Mouse (Mus musculus): ENCODE measurements around the gene Atxn2. TPM values are rescaled to one million over a fixed set of nuclear protein-coding genes. Genes with fewer than 3 reads are reported as not detected.

Gene Atxn2
- polyA plus RNA-seq, 1 experiment from 2014 or later = 46.8 TPM

DNA sequence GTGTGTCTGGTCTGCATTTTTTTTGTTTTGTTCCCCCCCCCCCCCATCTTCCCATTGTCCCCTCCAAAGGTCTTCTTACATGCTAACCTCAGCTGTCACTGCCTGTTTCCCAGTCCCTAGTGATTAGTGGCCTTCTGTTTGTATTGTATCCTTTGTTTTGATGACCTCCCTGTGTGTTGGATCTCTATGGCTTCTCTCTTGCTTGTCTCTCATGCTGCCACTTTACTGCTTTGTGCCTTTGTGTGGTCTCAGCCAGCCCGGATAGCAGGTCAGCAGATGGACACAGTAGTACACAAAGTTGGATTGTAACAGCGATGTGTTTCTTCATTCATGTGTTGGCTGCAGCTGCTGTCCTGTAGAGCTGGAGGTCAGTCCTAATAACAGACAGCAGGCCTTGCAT, 46.8 kb downstream of the Atxn2 start:
- H3K36me3 ChIP-seq = peaks cover 87% of the 10 kb centered on the region
- no peak overlapping the region for H3K4me3 ChIP-seq
- no peak for DNase-seq (ENCODE audit: low spot score)
- no peaks in the 10 kb centered on the region for H3K27me3 ChIP-seq (ENCODE audit: insufficient read depth, poor library complexity, severe bottlenecking)
- 85% methylated on average over 2 of the region's 2 CpGs for WGBS
- H3K4me1 ChIP-seq = no peaks in the 10 kb centered on the region
- no peak overlapping the region for H3K27ac ChIP-seq
- no peaks in the 10 kb centered on the region for H3K9me3 ChIP-seq

DNA sequence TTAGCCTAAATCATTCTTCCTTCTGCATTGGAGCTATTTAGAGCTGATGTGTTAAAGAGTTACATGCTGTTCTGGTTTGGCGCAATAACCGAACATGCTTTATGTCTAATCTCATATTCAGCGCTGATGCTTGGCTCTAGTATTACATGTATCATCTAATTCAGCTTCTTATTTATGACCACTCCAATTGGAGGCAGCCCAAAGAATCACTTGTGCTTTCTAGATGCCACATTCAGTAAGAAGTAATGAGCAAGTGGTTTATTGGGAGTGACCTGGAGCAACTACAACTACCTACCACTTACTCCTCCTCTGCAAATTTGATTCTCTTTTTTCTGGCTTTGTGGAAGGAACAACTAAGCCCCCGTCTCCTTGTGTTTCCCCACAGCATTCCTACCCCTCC, 47.2 kb downstream of the Atxn2 start:
- H3K27me3 ChIP-seq (ENCODE audit: insufficient read depth, poor library complexity, severe bottlenecking) = no peaks in the 10 kb centered on the region
- no peak for DNase-seq (ENCODE audit: low spot score)
- H3K4me1 ChIP-seq = no peaks in the 10 kb centered on the region
- H3K9me3 ChIP-seq = no peaks in the 10 kb centered on the region
- peaks cover 85% of the 10 kb centered on the region for H3K36me3 ChIP-seq
- 95% methylated on average over 4 of the region's 4 CpGs for WGBS
- no peak overlapping the region for H3K27ac ChIP-seq
- H3K4me3 ChIP-seq = no peak overlapping the region

DNA sequence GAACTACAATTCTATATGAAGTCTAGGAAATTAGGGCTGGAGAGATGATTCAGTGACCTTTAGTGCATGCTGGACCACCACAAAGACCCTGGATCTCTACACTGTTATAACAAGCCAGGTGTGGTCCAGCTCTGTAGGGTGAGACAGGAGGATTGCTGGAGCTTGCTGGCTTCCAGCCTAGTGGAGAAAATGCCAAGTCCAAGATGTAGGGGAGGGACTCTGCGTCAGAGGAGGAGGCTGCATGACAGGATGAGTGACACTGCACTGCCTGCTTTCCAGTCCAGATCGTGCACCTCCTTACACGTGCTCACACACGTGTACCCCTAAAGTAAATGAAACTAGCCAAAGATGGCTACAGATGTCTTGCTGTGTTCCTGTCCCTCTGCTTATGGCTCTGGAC, 48.8 kb downstream of the Atxn2 start:
- no peak for DNase-seq (ENCODE audit: low spot score)
- 90% methylated on average over 4 of the region's 4 CpGs for WGBS
- Histone ChIP-seq H3K4me1 (no peaks in the 10 kb centered on the region), H3K4me3 (no peak overlapping the region), H3K27me3 (ENCODE audit: insufficient read depth, poor library complexity, severe bottlenecking) (no peaks in the 10 kb centered on the region), H3K27ac (no peak overlapping the region), H3K9me3 (no peaks in the 10 kb centered on the region), H3K36me3 (peaks cover 78% of the 10 kb centered on the region)

DNA sequence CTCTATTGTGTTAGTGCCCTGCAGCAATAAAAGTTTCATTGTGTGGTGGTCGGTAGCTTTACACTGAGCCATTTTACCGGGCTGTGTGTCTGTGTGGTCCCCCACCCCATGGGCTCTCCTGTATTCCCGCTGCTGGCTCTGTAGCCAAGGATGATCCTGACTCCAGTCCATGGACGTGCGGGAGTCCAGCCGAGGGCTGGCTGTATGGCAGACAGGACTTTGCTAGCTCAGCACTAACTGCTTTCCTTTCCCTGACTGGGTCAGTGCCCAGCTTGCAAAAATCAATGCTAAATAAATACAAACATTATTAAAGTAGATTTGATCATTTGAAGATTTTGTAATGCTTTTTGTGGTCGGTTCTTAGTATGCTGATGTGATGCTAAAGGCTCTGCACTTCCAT, 50.3 kb downstream of the Atxn2 start:
- no peak for DNase-seq (ENCODE audit: low spot score)
- WGBS = 86% methylated on average over 7 of the region's 7 CpGs
- H3K4me1 ChIP-seq = no peaks in the 10 kb centered on the region
- no peaks in the 10 kb centered on the region for H3K9me3 ChIP-seq
- H3K4me3 ChIP-seq = no peak overlapping the region
- no peaks in the 10 kb centered on the region for H3K27me3 ChIP-seq (ENCODE audit: insufficient read depth, poor library complexity, severe bottlenecking)
- no peak overlapping the region for H3K27ac ChIP-seq
- H3K36me3 ChIP-seq = peaks cover 78% of the 10 kb centered on the region

DNA sequence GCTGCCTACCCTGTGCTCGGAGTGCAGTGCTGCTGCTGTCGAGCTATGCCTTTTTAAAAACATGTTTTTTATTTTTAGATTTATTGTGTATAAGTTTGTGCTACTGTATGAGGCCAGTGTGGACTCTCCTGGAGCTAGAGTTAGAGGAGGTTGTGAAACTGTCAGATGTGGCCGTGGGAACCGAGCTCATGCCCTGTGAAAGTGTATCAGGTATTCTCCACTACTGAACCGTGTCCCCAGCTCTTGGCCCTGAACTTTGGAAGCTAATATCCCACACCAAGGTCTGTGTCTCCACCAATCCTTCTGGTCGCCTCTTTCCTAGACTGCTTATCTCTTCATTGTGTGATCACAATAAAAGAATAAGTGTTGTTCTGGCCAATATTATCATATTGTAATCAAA, 51.8 kb downstream of the Atxn2 start:
- 92% methylated on average over 6 of the region's 6 CpGs for WGBS
- Histone ChIP-seq H3K4me1 (no peaks in the 10 kb centered on the region), H3K9me3 (no peaks in the 10 kb centered on the region), H3K27me3 (ENCODE audit: insufficient read depth, poor library complexity, severe bottlenecking) (no peaks in the 10 kb centered on the region), H3K27ac (no peak overlapping the region), H3K36me3 (peaks cover 72% of the 10 kb centered on the region), H3K4me3 (no peak overlapping the region)
- no peak for DNase-seq (ENCODE audit: low spot score)

DNA sequence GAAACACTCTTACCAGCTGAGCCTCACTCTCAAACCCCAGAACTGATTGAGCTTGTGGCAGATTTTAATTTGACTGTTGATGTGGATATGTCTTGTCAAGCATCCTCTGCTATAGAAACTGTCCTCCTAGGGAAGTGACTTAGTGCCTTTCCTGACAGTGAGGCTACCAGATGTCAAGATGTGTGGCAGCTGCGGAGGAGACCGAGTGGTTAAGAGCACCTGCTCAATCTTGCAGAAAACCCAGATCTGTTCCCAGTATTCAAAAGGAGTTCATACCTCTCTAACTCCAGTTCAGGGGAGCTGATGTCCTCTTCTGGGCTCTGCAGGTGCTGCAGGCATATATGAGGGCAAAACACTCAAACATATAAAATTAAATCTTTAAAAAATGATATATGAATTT, 53.9 kb downstream of the Atxn2 start:
- H3K27me3 ChIP-seq (ENCODE audit: insufficient read depth, poor library complexity, severe bottlenecking) = no peaks in the 10 kb centered on the region
- peaks cover 62% of the 10 kb centered on the region for H3K36me3 ChIP-seq
- 85% methylated on average over 2 of the region's 2 CpGs for WGBS

DNA sequence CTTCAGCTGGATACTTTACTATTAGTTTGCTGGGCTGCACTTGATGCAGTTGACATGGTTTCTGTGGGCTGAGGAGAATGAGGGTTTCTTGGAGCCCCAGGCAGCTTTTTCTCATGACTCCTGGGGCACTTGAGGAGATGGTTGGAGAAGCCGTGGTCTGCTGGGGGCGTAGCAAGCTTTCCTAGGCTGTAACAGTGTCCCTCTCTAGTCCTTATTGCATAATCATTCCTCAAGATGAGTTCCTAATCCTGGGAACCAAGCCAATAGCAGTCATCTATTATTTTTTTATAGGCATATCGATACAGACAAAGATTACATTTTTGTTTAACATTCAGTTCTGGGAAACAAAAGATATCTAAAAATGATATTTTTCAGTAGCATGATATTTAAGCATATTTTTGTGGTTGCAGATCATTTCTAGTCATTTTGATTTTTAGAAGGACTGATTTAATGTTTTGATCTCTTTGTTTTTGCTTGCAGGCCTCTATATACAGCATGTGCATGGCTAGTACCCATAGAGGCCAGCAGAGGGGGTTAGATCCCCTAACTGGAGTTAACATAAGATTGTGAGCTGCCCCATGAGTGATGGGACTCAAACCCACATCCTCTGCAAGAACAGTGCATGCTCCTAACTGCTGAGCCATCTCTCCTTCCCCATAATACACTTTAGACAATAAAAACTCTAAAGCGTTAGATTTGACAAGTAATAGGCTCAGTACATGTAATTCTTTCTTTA, 55.1 kb downstream of the Atxn2 start:
- Histone ChIP-seq H3K4me3 (no peak overlapping the region), H3K36me3 (peaks cover 55% of the 10 kb centered on the region), H3K9me3 (no peaks in the 10 kb centered on the region), H3K4me1 (peaks cover 5% of the 10 kb centered on the region; the same call in 1 of the 2 replicates), H3K27ac (no peak overlapping the region), H3K27me3 (ENCODE audit: insufficient read depth, poor library complexity, severe bottlenecking) (no peaks in the 10 kb centered on the region)
- DNase-seq (ENCODE audit: low spot score) = no peak
- 96% methylated on average over 4 of the region's 4 CpGs for WGBS

More for the DNA sequence above, 53.9 kb downstream of the Atxn2 start:
- H3K4me1 ChIP-seq = peaks cover 5% of the 10 kb centered on the region; the same call in 1 of the 2 replicates
- H3K27ac ChIP-seq = no peak overlapping the region
- no peak for DNase-seq (ENCODE audit: low spot score)
- H3K4me3 ChIP-seq = no peak overlapping the region
- H3K9me3 ChIP-seq = no peaks in the 10 kb centered on the region

DNA sequence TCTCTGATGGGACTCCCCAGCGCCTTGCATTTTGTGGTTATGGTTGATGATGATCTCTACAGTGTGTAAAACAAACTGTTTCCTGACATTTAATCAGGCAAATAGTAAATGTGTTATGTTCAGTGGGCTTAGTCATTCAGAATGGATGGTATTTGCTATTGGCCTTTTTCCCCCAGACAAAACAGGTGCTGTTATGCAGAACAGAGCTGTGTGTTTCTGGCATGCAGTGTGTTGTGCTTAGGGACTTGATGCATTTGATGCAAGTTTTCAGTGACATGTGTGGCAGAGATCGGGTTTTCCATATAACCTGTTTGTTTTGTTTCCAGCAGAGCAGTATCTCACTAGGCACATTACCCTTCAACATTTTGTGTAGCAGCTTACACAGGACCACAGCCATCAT, 56.4 kb downstream of the Atxn2 start:
- peaks cover 5% of the 10 kb centered on the region; the same call in 1 of the 2 replicates for H3K4me1 ChIP-seq
- H3K4me3 ChIP-seq = no peak overlapping the region
- peaks cover 59% of the 10 kb centered on the region for H3K36me3 ChIP-seq
- H3K27ac ChIP-seq = no peak overlapping the region
- 81% methylated on average over 2 of the region's 2 CpGs for WGBS
- no peak for DNase-seq (ENCODE audit: low spot score)
- H3K9me3 ChIP-seq = no peaks in the 10 kb centered on the region
- H3K27me3 ChIP-seq (ENCODE audit: insufficient read depth, poor library complexity, severe bottlenecking) = no peaks in the 10 kb centered on the region

DNA sequence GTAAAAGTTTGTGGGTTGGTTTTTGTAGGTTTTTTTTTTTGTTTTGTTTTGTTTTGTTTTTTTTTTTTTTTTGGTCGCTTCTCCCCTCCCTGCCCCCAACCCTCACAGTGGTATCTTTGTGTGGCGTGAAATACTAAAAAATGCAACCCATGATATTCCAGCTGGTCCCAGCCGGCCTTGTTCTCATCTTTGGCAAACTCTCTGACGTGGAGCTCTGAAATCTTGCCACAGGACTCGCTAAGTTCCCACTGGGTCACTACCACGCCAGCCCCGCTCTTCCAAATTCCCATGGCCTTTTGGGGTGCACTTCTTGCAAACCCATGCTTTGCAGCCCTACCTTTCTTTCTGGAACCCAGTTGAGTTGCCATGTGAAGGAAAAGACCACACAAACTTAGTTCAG, 58.7 kb downstream of the Atxn2 start:
- WGBS = 90% methylated on average over 7 of the region's 7 CpGs
- Histone ChIP-seq H3K27ac (no peak overlapping the region), H3K4me1 (peaks cover 5% of the 10 kb centered on the region; the same call in 1 of the 2 replicates), H3K27me3 (ENCODE audit: insufficient read depth, poor library complexity, severe bottlenecking) (no peaks in the 10 kb centered on the region), H3K4me3 (no peak overlapping the region), H3K36me3 (peaks cover 72% of the 10 kb centered on the region), H3K9me3 (no peaks in the 10 kb centered on the region)
- no peak for DNase-seq (ENCODE audit: low spot score)

DNA sequence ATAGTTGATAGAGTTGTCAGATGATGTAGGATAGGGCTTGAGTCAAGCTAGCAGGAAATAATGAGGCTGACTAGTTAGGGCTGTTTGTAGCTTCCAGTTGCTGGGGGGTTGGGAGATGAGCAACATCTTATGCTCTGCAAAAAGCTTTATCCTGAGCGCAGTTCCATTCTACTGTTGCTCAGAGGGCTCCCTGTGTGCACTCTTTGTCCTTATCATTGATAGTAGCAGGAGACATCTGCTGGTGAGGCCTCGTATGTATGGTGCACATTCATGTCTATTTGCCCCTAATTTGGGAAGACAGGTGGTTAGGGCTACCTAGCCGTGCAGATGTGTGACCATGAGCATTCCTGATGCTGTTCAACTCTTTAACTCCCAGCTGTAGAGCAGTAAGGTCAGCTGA, 60.5 kb downstream of the Atxn2 start:
- Histone ChIP-seq H3K36me3 (peaks cover 74% of the 10 kb centered on the region), H3K4me1 (peaks cover 5% of the 10 kb centered on the region; the same call in 1 of the 2 replicates), H3K9me3 (no peaks in the 10 kb centered on the region), H3K27me3 (ENCODE audit: insufficient read depth, poor library complexity, severe bottlenecking) (no peaks in the 10 kb centered on the region), H3K4me3 (no peak overlapping the region), H3K27ac (no peak overlapping the region)
- 90% methylated on average over 3 of the region's 3 CpGs for WGBS
- no peak for DNase-seq (ENCODE audit: low spot score)

DNA sequence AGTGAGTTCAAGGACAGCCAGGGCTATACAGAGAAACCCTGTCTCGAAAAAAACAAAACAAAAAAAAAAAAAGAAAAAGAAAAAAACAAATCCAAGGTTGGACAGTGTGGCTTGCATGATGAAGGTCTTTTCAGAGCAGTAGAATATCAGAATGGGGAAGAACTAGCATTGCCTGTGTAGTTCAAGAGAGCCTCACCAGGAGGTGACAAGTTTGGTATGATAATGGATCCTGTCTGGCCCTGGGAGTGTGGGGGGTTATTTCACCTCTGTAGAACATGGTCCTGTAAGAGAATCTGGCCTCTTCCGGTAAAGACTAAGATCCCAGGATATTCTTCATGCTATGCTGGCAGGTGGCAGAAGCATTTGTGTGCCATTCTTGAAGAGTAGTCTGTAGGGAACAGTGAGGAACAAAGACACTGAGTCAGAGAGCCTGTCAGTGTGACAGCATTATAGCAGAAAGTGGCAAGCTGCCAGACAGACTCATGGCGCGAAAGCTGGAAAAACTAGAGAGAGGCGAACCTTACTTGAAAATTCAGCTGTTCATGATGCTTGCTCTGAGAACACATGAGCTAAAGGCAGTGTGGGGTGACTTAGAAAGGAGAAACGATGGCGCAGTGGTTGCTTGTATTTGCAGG, 67.5 kb downstream of the Atxn2 start:
- 90% methylated on average over 7 of the region's 7 CpGs for WGBS
- peaks cover 90% of the 10 kb centered on the region for H3K36me3 ChIP-seq

DNA sequence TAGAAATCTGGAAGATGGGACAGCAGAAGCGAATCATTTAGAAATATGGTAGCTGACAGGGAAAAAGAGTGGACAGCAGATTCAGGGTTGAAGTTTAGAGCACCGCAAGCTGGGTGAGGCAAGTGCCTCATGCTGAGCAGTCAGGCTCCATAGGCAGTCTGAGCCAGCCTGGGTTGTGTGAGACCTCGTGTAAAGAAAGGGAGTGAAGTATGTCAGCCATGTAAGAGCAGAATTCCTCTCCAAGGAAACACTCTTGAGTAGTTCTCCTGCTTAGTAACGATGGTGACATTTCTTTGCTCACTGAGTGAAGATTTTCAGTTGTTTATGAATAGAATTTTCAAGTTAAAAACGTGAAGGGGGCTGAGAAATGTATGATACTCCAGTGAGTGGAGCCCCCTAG, 69.0 kb downstream of the Atxn2 start:
- Histone ChIP-seq H3K4me3 (no peak overlapping the region), H3K27ac (no peak overlapping the region), H3K27me3 (ENCODE audit: insufficient read depth, poor library complexity, severe bottlenecking) (no peaks in the 10 kb centered on the region), H3K9me3 (no peaks in the 10 kb centered on the region), H3K36me3 (peaks cover 89% of the 10 kb centered on the region), H3K4me1 (no peaks in the 10 kb centered on the region)
- 91% methylated on average over 5 of the region's 5 CpGs for WGBS
- DNase-seq (ENCODE audit: low spot score) = no peak

More for the DNA sequence above, 67.5 kb downstream of the Atxn2 start:
- H3K4me1 ChIP-seq = no peaks in the 10 kb centered on the region
- no peak for DNase-seq (ENCODE audit: low spot score)
- H3K9me3 ChIP-seq = no peaks in the 10 kb centered on the region
- H3K27me3 ChIP-seq (ENCODE audit: insufficient read depth, poor library complexity, severe bottlenecking) = no peaks in the 10 kb centered on the region
- no peak overlapping the region for H3K4me3 ChIP-seq
- H3K27ac ChIP-seq = no peak overlapping the region

DNA sequence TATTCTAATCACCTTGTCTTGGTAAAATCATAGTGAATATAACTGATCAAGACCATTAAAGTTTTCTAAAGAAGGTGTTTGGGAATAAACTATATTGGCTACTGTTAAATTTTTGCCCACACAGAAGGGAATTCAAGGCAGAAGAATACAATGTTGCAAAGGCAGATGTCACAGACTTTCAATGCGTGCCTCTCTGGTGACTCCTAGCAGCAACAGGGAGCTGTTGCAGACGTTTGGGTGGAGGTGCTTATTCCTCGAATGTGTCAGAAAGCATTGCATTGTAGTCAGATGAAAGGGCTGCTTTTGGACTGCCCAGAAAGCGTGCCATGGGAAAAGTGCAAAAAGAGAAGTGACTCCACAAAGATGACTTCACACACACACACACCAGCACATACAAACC, 71.3 kb downstream of the Atxn2 start:
- Histone ChIP-seq H3K27me3 (ENCODE audit: insufficient read depth, poor library complexity, severe bottlenecking) (no peaks in the 10 kb centered on the region), H3K4me3 (no peak overlapping the region), H3K4me1 (no peaks in the 10 kb centered on the region), H3K9me3 (no peaks in the 10 kb centered on the region), H3K36me3 (peaks cover 90% of the 10 kb centered on the region), H3K27ac (no peak overlapping the region)
- DNase-seq (ENCODE audit: low spot score) = no peak
- WGBS = 75% methylated on average over 4 of the region's 4 CpGs

Measured in heart, embryonic 10.5 days (tissue).